Mouse (Mus musculus): ENCODE data around the gene Zfp128. TPM values are rescaled to one million over a fixed set of nuclear protein-coding genes. Genes with fewer than 3 reads are reported as not detected.

Gene Zfp128
- 0.27 and 0.66 TPM in 2 replicates for polyA plus RNA-seq (2012; ENCODE audit: low replicate concordance)

GRCm38 (mm10) chr7:12880911-12881660, at the start of gene Zfp128:
Gene Zfp128 (plus strand): TSS chr7:12881177.

GRCm38 (mm10) chr7:12834162-12835120, 46.5 kb upstream of the Zfp128 start, which contains the start of gene Zfp110:
Gene Zfp110 (plus strand): TSS chr7:12834761.

DNA sequence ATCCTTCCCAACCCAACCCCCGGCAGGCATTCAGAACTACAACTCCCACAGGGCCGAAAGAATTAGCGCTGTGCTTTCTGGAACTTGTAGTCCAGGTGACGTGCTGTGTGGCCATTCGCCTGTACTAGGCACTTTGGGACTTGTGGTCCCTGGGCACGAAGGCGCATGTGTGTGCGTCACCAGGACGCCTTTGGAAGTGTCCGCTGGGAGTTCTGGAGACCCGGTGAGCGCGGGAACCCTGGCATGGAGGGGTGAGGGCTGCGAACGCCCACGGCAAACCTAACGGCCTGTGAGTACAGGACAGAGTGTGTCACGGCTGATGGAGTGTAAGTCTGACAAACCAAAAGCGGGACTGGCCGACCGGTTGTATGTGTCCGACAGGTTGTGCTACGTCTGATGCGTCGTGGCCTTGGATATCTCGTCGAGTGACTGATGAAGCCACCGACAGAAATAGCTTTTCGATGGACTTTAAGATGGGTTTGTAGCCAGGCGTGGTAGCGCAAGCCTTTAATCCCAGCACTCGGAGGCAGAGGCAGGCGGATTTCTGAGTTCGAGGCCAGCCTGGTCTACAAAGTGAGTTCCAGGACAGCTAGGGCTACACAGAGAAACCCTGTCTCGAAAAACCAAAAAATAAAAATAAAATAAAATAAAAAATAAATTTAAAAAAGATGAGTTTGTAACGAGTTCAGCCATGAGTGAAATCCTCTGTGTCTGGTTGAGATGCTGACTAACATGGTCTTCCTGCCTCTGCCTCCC, 16.9 kb downstream of the Zfp128 start, which contains the start of gene Zscan22:
Gene Zscan22 (plus strand): TSS at position 161 of the 756 bp plus-strand sequence.

DNA sequence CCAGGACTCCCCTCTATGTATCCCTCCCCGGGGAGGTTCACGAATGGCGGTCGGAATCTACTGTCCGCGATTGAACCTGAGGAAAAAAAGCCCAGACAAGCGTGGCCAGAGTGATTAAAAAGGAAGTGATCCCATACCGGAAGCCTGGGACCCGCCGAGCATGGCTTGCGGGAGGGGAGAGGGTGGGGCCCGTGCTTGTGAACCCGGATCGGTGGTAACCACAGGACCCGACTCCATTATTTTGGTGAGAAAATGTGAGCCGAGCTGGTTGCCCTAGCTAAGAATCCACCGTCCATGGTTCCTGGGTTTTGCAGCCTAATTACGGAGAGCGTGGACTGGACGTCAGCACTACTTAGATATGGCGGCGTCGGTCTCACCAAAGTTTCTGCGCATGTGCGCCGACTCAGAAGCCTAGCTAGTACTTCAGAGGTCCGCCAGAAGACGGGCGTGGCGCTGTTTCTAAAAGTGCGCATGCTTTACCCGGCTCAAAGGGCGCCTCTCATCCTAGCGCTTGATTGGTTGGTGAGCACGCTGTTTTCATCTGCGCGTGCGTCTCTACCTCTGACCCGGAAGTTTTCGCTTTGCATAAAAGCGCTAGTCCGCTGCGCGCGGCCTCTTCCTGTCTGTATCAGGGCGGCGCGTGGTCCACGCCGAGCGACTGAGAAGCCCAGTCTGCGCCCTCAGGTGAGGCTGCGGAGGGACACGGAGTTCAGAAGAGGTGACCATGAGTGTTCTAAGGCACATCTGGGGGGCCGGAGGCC, 40.9 kb downstream of the Zfp128 start, which contains the start of gene Rps5:
Gene Rps5 (plus strand): TSS at position 586 of the 761 bp plus-strand sequence.

GRCm38 (mm10) chr7:12927191-12927680, 46.3 kb downstream of the Zfp128 start, which contains the start of gene Rnf225:
Gene Rnf225 (plus strand): TSS chr7:12927416.

Other genes with a start within 250 kb of the Zfp128 start
- not detected in 2 replicates for gene Vmn2r54, start 240.9 kb upstream of the Zfp128 start, polyA plus RNA-seq (2012; ENCODE audit: low replicate concordance)
- not detected in 2 replicates for gene Vmn2r55, start 196.2 kb upstream of the Zfp128 start, polyA plus RNA-seq (2012; ENCODE audit: low replicate concordance)
- not detected in 2 replicates for gene Vmn2r56, start 146.2 kb upstream of the Zfp128 start, polyA plus RNA-seq (2012; ENCODE audit: low replicate concordance)
- not detected in 2 replicates for gene Zscan18, start 77.5 kb upstream of the Zfp128 start, polyA plus RNA-seq (2012; ENCODE audit: low replicate concordance)
- gene Zfp329, start 62.3 kb upstream of the Zfp128 start, polyA plus RNA-seq (2012; ENCODE audit: low replicate concordance), result 0.12 and 0.32 TPM in 2 replicates
- 1.0 and 2.1 TPM in 2 replicates for gene Zfp110, start 46.4 kb upstream of the Zfp128 start, polyA plus RNA-seq (2012; ENCODE audit: low replicate concordance)
- gene Zscan22, start 16.6 kb downstream of the Zfp128 start, polyA plus RNA-seq (2012; ENCODE audit: low replicate concordance), result 1.0 and 5.7 TPM in 2 replicates
- gene Rps5, start 41.1 kb downstream of the Zfp128 start, polyA plus RNA-seq (2012; ENCODE audit: low replicate concordance), result 253 and 1,360 TPM in 2 replicates
- gene Rnf225, start 46.2 kb downstream of the Zfp128 start, polyA plus RNA-seq (2012; ENCODE audit: low replicate concordance), result 3.4 TPM in 2 replicates
- 11.5 and 14.8 TPM in 2 replicates for gene Zfp324, start 84.7 kb downstream of the Zfp128 start, polyA plus RNA-seq (2012; ENCODE audit: low replicate concordance)
- 6.8 and 12.0 TPM in 2 replicates for gene Zfp446, start 96.7 kb downstream of the Zfp128 start, polyA plus RNA-seq (2012; ENCODE audit: low replicate concordance)
- not detected in 2 replicates for gene Slc27a5, start 117.0 kb downstream of the Zfp128 start, polyA plus RNA-seq (2012; ENCODE audit: low replicate concordance)
- 64.0 and 158 TPM in 2 replicates for gene Trim28, start 117.9 kb downstream of the Zfp128 start, polyA plus RNA-seq (2012; ENCODE audit: low replicate concordance)
- gene Zbtb45, start 128.9 kb downstream of the Zfp128 start, polyA plus RNA-seq (2012; ENCODE audit: low replicate concordance), result 143 and 179 TPM in 2 replicates
- 29.9 and 190 TPM in 2 replicates for gene Chmp2a, start 153.6 kb downstream of the Zfp128 start, polyA plus RNA-seq (2012; ENCODE audit: low replicate concordance)
- gene Ube2m, start 157.1 kb downstream of the Zfp128 start, polyA plus RNA-seq (2012; ENCODE audit: low replicate concordance), result 107 and 227 TPM in 2 replicates
- gene Mzf1, start 173.6 kb downstream of the Zfp128 start, polyA plus RNA-seq (2012; ENCODE audit: low replicate concordance), result 2.6 and 3.3 TPM in 2 replicates
- not detected in 2 replicates for gene Vmn1r85, start 214.0 kb downstream of the Zfp128 start, polyA plus RNA-seq (2012; ENCODE audit: low replicate concordance)
- gene Vmn1r86, start 238.7 kb downstream of the Zfp128 start, polyA plus RNA-seq (2012; ENCODE audit: low replicate concordance), result 0.03 TPM in 1 of 2 replicates, not detected in the other

All from leukemia stem cell, adult 10-12 weeks (primary cell).